Mouse (Mus musculus) cerebellum, adult 2 months (tissue): Measurements from ENCODE around the gene Srms.

ENCODE experiments used
- CTCF ChIP-seq: fragments of 200-500 bp; IDR thresholded peaks from 2 replicates; pipeline ENCODE4 v1.5.1; 2011; ENCODE audit warnings: low read depth, mild to moderate bottlenecking, control low read depth, low read length, moderate library complexity, borderline replicate concordance; ENCODE audit not compliant: insufficient read depth
- POLR2A ChIP-seq: fragments of 200-500 bp; IDR thresholded peaks from 2 replicates; pipeline ENCODE4 v1.6.1; 2011; ENCODE audit warnings: low read length, control low read depth, borderline replicate concordance; ENCODE audit not compliant: insufficient read depth

DNA sequence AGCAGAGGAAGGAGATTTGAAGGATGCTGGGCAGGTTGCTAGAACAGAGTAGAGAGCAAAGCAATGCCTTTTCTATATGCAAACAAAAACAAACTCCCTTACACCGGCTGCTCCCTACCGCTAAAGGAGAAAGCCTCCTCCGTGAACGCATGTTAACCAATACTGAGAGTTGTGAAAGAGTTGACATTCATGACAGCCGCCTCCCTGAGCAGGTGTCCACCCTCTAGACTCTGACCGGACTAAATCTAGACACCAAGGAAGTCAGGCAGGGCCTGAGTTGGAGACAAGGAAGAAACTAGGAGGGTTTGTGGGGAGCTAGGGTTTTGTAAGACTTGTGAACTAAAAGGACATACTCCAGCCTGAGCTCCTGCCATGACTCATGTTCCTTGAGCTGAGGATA is 10.1 kb downstream of the Srms start:
- no peak for TF ChIP-seq CTCF
- TF ChIP-seq POLR2A, result no peak
